Mouse (Mus musculus) ovary, postnatal 10 days (tissue): ENCODE results near the gene Gm42420.

Source experiments
- DNase-seq: peaks from one replicate; pipeline ENCODE4 v3.0.0; 2022; ENCODE audit warnings: low spot score

The Gm42420 gene

GRCm38 (mm10) chr6:39585517-39585916 lies at the start of gene Gm42420:
Gm42420 (plus strand) TSS chr6:39585753.
- no peak for DNase-seq

- DNase-seq = no peak
Measured at GRCm38 (mm10) chr6:39536621-39537020, 48.9 kb upstream of the Gm42420 start.

- no peak for DNase-seq
Measured at GRCm38 (mm10) chr6:39537276-39537675, 48.3 kb upstream of the Gm42420 start.

- no peak for DNase-seq
Measured at GRCm38 (mm10) chr6:39538227-39538626, 47.3 kb upstream of the Gm42420 start.

GRCm38 (mm10) chr6:39539679-39540155 lies 45.8 kb upstream of the Gm42420 start:
- DNase-seq = no peak

- no peak for DNase-seq
Measured at GRCm38 (mm10) chr6:39540563-39540962, 45.0 kb upstream of the Gm42420 start.

GRCm38 (mm10) chr6:39542631-39543597 lies 42.6 kb upstream of the Gm42420 start:
- peak; percentile 69 for DNase-seq

- DNase-seq = no peak
Measured at GRCm38 (mm10) chr6:39543769-39544420, 41.7 kb upstream of the Gm42420 start.

GRCm38 (mm10) chr6:39545474-39545873 lies 40.1 kb upstream of the Gm42420 start:
- no peak for DNase-seq

- no peak for DNase-seq
Measured at GRCm38 (mm10) chr6:39548030-39548429, 37.5 kb upstream of the Gm42420 start.

- no peak for DNase-seq
Measured at GRCm38 (mm10) chr6:39551981-39552636, 33.4 kb upstream of the Gm42420 start.

GRCm38 (mm10) chr6:39554888-39555647 lies 30.5 kb upstream of the Gm42420 start:
- DNase-seq = no peak

GRCm38 (mm10) chr6:39555648-39555945 lies 30.0 kb upstream of the Gm42420 start:
- no peak for DNase-seq

- peak; percentile 41 for DNase-seq
Measured at GRCm38 (mm10) chr6:39556900-39557659, 28.5 kb upstream of the Gm42420 start.

- peak; percentile 78 for DNase-seq
Measured at GRCm38 (mm10) chr6:39557723-39558261, 27.8 kb upstream of the Gm42420 start, which contains the start of gene Dennd2a. Dennd2a (minus strand) TSS chr6:39557867.

GRCm38 (mm10) chr6:39559276-39559939 lies 26.1 kb upstream of the Gm42420 start:
- no peak for DNase-seq

- DNase-seq = peak; percentile 50
Measured at GRCm38 (mm10) chr6:39562166-39563015, 23.2 kb upstream of the Gm42420 start.

- no peak for DNase-seq
Measured at GRCm38 (mm10) chr6:39567528-39567927, 18.0 kb upstream of the Gm42420 start.

- DNase-seq = no peak
Measured at GRCm38 (mm10) chr6:39570426-39570825, 15.1 kb upstream of the Gm42420 start.
